Mouse (Mus musculus) WW6 (cell line): ENCODE measurements at regions not wholly inside any gene's neighbourhood (a gene's known extent, or its start where the extent isn't known, plus 50 kb on each side); places are given as distances from the start of the nearest gene placed in this dataset.
"Not testable (repeated sequence)": the region's sequence is repeated elsewhere in the genome, so short reads cannot be mapped to it uniquely, and the experiment has no call there.

Source experiments
- DNase-seq: peaks from one replicate; pipeline ENCODE4 v3.0.0-alpha.2; 2013; ENCODE audit warnings: low read depth, low spot score

DNA sequence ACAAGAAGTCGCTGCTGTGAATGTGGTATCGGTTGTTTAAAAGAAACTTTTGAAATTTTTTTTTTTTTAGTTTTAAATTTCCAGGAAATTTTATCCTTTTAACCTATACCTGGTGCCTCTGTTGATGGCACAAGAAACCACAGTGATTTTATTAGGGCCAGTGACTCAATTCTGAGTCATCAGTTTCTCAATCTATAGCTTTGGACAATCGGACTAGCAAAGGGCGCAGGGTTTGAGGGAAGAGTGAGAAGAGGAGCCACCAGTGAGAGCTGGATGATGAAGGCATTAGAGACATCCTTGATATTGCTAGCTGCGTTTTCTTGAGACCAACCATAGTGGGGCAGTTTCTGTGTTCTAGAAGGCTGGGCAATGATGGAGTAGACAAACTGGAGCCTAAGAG lies 55.4 kb upstream of the Il33 start:
- DNase-seq = no peak

DNA sequence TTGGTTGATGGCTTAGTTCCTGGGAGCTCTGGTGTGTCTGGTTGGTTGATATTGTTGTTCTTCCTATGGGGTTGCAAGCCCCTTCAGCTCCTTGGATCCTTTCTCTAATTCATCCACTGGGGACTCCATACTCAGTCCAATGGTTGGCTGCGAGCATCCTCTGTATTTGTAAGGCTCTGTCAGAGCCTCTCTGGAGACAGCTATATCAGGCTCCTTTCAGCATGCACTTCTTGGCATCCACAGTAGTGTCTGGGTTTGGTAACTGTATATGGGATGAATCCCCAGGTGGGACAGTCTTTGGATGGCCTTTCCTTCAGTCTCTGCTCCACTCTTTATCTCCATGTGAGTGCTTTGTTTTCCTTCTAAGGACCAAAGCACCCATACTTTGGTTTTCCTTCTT lies 55.9 kb upstream of the Ranbp6 start:
- DNase-seq = not testable (repeated sequence)

DNA sequence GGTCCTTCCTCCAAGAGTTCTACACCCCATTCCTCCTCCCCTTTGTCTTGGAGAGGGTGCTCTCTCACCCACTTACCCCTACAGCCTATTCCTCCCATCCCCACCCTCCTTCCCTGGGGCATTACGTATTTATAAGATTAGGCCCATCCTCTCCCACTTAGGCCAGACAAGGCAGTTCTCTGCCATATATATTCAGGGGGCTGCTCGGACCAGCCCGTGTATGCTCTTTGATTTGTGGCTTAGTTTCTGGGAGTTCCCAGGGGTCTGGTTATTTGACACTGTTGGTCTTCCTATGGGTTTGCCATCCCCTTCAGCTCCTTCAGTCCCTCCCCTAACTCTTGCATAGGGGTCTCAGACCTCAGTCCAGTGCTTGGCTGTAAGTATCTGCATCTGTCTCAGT lies 54.0 kb upstream of the Ranbp6 start:
- no peak for DNase-seq

DNA sequence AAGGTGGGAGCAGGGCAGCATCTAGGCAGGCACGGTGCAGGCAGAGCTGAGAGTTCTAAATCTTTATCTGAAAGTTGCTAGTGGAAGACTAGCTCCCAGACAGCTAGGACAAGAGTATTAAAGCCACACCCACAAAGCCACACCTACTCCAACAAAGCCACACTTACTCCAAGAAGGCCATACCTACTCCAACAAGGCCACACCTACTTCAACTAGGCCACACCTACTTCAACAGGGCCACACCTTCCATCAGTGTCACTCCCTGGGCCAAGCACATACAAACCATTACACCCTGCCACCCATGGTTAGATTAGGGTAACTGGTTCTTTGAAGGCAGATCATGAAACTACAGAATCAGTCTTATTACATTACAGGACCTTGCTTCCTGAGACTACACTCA lies 52.4 kb upstream of the Ranbp6 start:
- peak; percentile 5 for DNase-seq

DNA sequence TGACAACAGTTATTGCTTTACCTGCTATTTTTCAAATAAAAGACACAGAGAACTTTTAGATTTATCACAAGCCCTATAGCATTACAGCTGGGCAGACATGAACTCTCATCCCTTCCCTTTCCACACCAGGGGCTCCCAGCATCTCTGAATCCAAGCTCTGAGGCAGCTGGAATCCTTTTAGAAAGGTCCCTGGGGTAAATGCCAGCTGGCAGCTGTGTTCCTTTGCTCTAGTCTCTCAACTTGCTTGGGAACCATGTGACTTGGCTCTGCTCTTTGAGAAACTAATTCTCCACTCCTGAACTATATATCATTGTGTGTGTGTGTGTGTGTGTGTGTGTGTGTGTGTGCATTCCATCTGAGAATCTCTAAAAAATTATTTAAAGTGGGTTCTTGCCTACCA lies 50.0 kb upstream of the Ranbp6 start:
- no peak for DNase-seq
